Mouse (Mus musculus): ENCODE measurements around the gene Gm10666.
"Not testable (repeated sequence)": the region's sequence is repeated elsewhere in the genome, so short reads cannot be mapped to it uniquely, and the experiment has no call there.

Gene Gm10666

DNA sequence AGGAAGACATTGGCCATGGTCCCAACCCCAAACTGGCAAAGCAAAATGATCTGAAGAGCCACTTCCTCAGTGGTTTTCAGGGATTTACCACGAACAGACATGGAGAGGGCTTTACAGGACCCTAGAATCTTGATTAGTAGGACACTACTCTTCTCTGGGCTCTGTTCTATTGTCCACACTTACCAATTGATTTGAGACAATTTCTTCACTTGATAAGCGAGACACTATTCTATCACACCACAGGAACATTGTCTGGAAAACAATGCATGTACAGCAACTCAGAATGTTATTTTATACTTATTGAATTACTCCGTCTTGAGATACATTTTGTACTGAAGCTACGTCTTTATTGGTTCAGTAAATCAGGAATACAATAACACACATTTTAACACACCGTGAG, at the start of gene Gm10666:
Gene Gm10666, minus strand, starts transcription at position 101 of the 400 bp plus-strand sequence.
- DNase-seq (ENCODE audit: low spot score), result not testable (repeated sequence)

DNA sequence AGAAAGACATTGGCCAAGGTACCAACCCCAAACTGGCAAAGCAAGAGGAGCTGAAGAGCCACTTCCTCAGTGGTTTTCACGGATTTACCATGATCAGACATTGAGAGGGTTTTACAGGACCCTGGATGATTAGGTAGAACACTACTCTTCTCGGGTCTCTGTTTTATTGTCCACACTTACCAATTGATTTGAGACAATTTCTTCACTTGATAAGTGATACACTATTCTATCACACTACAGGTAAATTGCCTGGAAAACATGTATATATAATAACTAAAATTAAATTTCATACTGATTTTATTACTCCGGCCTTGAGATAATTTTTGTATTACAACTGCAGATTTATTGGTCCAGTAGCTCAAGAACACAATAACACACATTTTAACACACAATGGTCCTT, 29.4 kb upstream of the Gm10666 start, which contains the start of gene Vmn1r142:
Gene Vmn1r142, minus strand, starts transcription at position 101 of the 400 bp plus-strand sequence.
- DNase-seq (ENCODE audit: low spot score), result not testable (repeated sequence)

DNA sequence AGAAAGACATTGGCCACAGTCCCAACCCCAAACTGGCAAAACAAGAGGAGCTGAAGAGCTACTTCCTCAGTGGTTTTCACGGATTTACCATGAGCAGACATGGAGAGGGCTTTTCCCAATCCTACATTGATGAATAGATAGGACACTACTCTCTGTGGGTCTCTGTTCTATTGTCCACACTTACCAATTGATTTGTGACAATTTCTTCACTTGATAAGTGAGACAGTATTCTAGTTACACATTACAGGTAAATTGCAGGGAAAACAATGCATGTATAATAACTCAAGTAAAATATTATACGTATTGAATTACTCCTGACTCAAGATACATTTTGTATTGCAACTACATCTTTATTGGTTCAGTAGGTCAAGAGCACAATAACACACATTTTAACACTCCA, 16.4 kb downstream of the Gm10666 start, which contains the start of gene Gm16451:
Gene Gm16451, minus strand, starts transcription at position 101 of the 400 bp plus-strand sequence.
- DNase-seq (ENCODE audit: low spot score), result not testable (repeated sequence)
